Mouse (Mus musculus) intestine, embryonic 14.5 days (tissue): ENCODE data around the gene Vwa3a. TPM values are rescaled to one million over a fixed set of nuclear protein-coding genes. Genes with fewer than 3 reads are reported as not detected.

Source experiments
- ATAC-seq: fragments of 200-750 bp; cut with Nextera tagmentation; replicated peaks from 2 replicates; pipeline ENCODE4 v1.8.0; 2017; ENCODE audit warnings: low read depth, moderate number of reproducible peaks, moderate TSS enrichment, moderate library complexity; ENCODE audit not compliant: low FRiP score, low TSS enrichment
- DNase-seq: peaks from one replicate; pipeline ENCODE4 v3.0.0-alpha.2; 2018; ENCODE audit warnings: low spot score
- H3K27ac ChIP-seq: fragments of 300-500 bp; sonication (generic); 2 replicates; pipeline ENCODE4 v1.5.1; 2014; ENCODE audit warnings: low read depth, mild to moderate bottlenecking, control low read depth
- H3K27me3 ChIP-seq: fragments of 300-500 bp; sonication (generic); replicated peaks from 2 replicates; pipeline ENCODE4 v1.6.1; 2014; ENCODE audit warnings: low read length, control low read depth; ENCODE audit not compliant: control insufficient read depth, insufficient read depth
- H3K36me3 ChIP-seq: fragments of 300-500 bp; sonication (generic); 2 replicates; pipeline ENCODE4 v1.6.1; 2014; ENCODE audit warnings: low read length, control low read depth; ENCODE audit not compliant: control insufficient read depth, insufficient read depth
- H3K4me1 ChIP-seq: fragments of 300-500 bp; sonication (generic); replicated peaks from 2 replicates; pipeline ENCODE4 v1.6.1; 2014; ENCODE audit warnings: low read length, control low read depth, mixed read lengths; ENCODE audit not compliant: control insufficient read depth, insufficient read depth
- H3K4me2 ChIP-seq: fragments of 300-500 bp; sonication (generic); 2 replicates; pipeline ENCODE4 v1.6.1; 2014; ENCODE audit warnings: low read length
- H3K4me3 ChIP-seq: fragments of 300-500 bp; sonication (generic); 2 replicates; pipeline ENCODE4 v1.5.1; 2014; ENCODE audit warnings: low read depth, low read length, control low read depth, mixed read lengths
- H3K9ac ChIP-seq: fragments of 300-500 bp; sonication (generic); 2 replicates; pipeline ENCODE4 v1.6.1; 2014; ENCODE audit warnings: mild to moderate bottlenecking, low read length
- H3K9me3 ChIP-seq: fragments of 300-500 bp; sonication (generic); 2 replicates; pipeline ENCODE4 v1.6.1; 2016; ENCODE audit warnings: low read length, control low read depth; ENCODE audit not compliant: control insufficient read depth
- WGBS: fragments of 180-500 bp; shearing (Covaris S2); extraction: QIAGEN DNeasy Blood & Tissue Kit; methylation state at CpG from one replicate; pipeline ENCODE4 v1.1.7; 2014; 5-methylcytosine and 5-hydroxymethylcytosine counted together
- polyA plus RNA-seq: library from polyadenylated mRNA; unstranded; fragments of >200 nt; fragmentation: Nextera tagmentation; extraction: Ambion mirVana; gene quantifications from 2 replicates; pipeline ENCODE4 v1.2.1, GENCODE M21; 2014

Gene Vwa3a
- polyA plus RNA-seq, 1 experiment from 2014 or later, result 0.32 TPM

- H3K9ac ChIP-seq, result peak overlapping the region; percentile 83
- peak overlapping the region; percentile 71 for H3K4me2 ChIP-seq
- H3K4me3 ChIP-seq, result peak overlapping the region; percentile 72
- H3K4me1 ChIP-seq, result peaks cover 11% of the 10 kb centered on the region; the same call in 1 of the 2 replicates
- no peaks in the 10 kb centered on the region for H3K27me3 ChIP-seq
- H3K36me3 ChIP-seq, result peaks cover 4% of the 10 kb centered on the region; the same call in 1 of the 2 replicates
- H3K27ac ChIP-seq, result peak overlapping the region; percentile 94; the same call in 1 of the 2 replicates
- WGBS, result 6% methylated on average over 16 of the region's 16 CpGs
- ATAC-seq (no peak), DNase-seq (no peak)
- H3K9me3 ChIP-seq, result no peaks in the 10 kb centered on the region
Measured at GRCm38 (mm10) chr7:120843852-120844435, 104.8 kb downstream of the Vwa3a start.

GRCm38 (mm10) chr7:120844689-120845088 lies 105.6 kb downstream of the Vwa3a start:
- no peak for DNase-seq
- Histone ChIP-seq H3K4me3 (peak overlapping the region; percentile 72), H3K4me2 (peak overlapping the region; percentile 71), H3K27ac (no peak overlapping the region), H3K36me3 (peaks cover 4% of the 10 kb centered on the region; the same call in 1 of the 2 replicates), H3K27me3 (no peaks in the 10 kb centered on the region), H3K4me1 (peaks cover 11% of the 10 kb centered on the region; the same call in 1 of the 2 replicates), H3K9ac (0 out of 2 replicates have a peak overlapping the region, but pooled peaks have one; percentile 83), H3K9me3 (no peaks in the 10 kb centered on the region)
- ATAC-seq, result no peak
- 33% methylated on average over 9 of the region's 9 CpGs for WGBS

GRCm38 (mm10) chr7:120848831-120849512 lies 109.9 kb downstream of the Vwa3a start:
- H3K27me3 ChIP-seq, result no peaks in the 10 kb centered on the region
- ATAC-seq (no peak), DNase-seq (no peak)
- WGBS, result 69% methylated on average over 3 of the region's 3 CpGs
- H3K4me3 ChIP-seq, result no peak overlapping the region
- H3K9ac ChIP-seq, result no peak overlapping the region
- H3K4me2 ChIP-seq, result no peak overlapping the region
- H3K9me3 ChIP-seq, result no peaks in the 10 kb centered on the region
- peaks cover 4% of the 10 kb centered on the region; the same call in 1 of the 2 replicates for H3K36me3 ChIP-seq
- peaks cover 11% of the 10 kb centered on the region; the same call in 1 of the 2 replicates for H3K4me1 ChIP-seq
- H3K27ac ChIP-seq, result no peak overlapping the region

GRCm38 (mm10) chr7:120850165-120850564 lies 111.0 kb downstream of the Vwa3a start:
- DNase-seq (no peak), ATAC-seq (no peak)
- Histone ChIP-seq H3K9ac (no peak overlapping the region), H3K4me2 (no peak overlapping the region), H3K4me1 (no peaks in the 10 kb centered on the region), H3K4me3 (no peak overlapping the region), H3K36me3 (peaks cover 4% of the 10 kb centered on the region; the same call in 1 of the 2 replicates), H3K27me3 (no peaks in the 10 kb centered on the region), H3K9me3 (no peaks in the 10 kb centered on the region), H3K27ac (no peak overlapping the region)
- 89% methylated on average over 3 of the region's 3 CpGs for WGBS

Other genes starting within 250 kb of the Vwa3a start
- 235 and 246 TPM in 2 replicates for gene Uqcrc2, start 104.1 kb upstream of the Vwa3a start, polyA plus RNA-seq
- gene Pdzd9, start 69.0 kb upstream of the Vwa3a start, polyA plus RNA-seq, result 0.37 and 0.44 TPM in 2 replicates
- gene Mosmo, start 61.7 kb upstream of the Vwa3a start, polyA plus RNA-seq, result 13.1 and 15.1 TPM in 2 replicates
- gene Gm5737, start 73.0 kb downstream of the Vwa3a start, polyA plus RNA-seq, result not detected in 2 replicates
- 16.3 and 18.8 TPM in 2 replicates for gene Eef2k, start 103.5 kb downstream of the Vwa3a start, polyA plus RNA-seq
- 27.7 and 30.5 TPM in 2 replicates for gene Polr3e, start 178.4 kb downstream of the Vwa3a start, polyA plus RNA-seq
- 12.4 and 13.7 TPM in 2 replicates for gene Cdr2, start 243.0 kb downstream of the Vwa3a start, polyA plus RNA-seq
- 0.65 and 0.76 TPM in 2 replicates for gene Mfsd13b, start 243.2 kb downstream of the Vwa3a start, polyA plus RNA-seq